ENCODE assay signal across 9 mouse cellular contexts in genomic region chr3:97157308-97157707, GRCm38 (mm10). TPM values are rescaled to one million over a fixed set of nuclear protein-coding genes. Genes with fewer than 3 reads are reported as not detected.
DNase-seq lines count a peak whose midpoint lies in the region; ATAC-seq and TF ChIP-seq lines count a peak whose summit lies in the region.
"Had no signal": no experiment of that assay in that cellular context is flagged by ENCODE, and none has a peak within 500 bp of the region (broad histone marks: within the 10 kb centered on the region; RNA-seq: fewer than 3 reads in every experiment).

No protein-coding gene starts in this region.

- H3K9me3 ChIP-seq in hindbrain, embryonic 10.5 days = no peaks in the 10 kb centered on the region
- no peaks in the 10 kb centered on the region for H3K9me3 ChIP-seq in hindbrain, embryonic 12.5 days (replicated peaks)
- H3K9me3 ChIP-seq in stomach, embryonic 14.5 days (ENCODE audit: control insufficient read depth, low read depth, low read length) = no peaks in the 10 kb centered on the region
- no peaks in the 10 kb centered on the region for H3K9me3 ChIP-seq in stomach, postnatal 0 days (ENCODE audit: control insufficient read depth, low read length)

- peak; percentile 43 for DNase-seq in cerebellum, adult 9-10 months
- no peak for DNase-seq in cerebellum, adult 2 months
- no peak for DNase-seq in hindbrain, embryonic 10.5 days (ENCODE audit: low spot score)
- DNase-seq in stomach, postnatal 0 days (ENCODE audit: low spot score) = no peak
- DNase-seq in embryo, embryonic 10.5 days (ENCODE audit: low spot score) = no peak
- DNase-seq in frontal cortex, postnatal 10 days (ENCODE audit: low spot score in 2 of 2) = no peak

- H3K27me3 ChIP-seq in cerebellum, adult 2 months (ENCODE audit: control insufficient read depth, insufficient read depth, low read length) = no peaks in the 10 kb centered on the region
- H3K27me3 ChIP-seq in hindbrain, embryonic 10.5 days (ENCODE audit: insufficient read depth, poor library complexity, severe bottlenecking) = no peaks in the 10 kb centered on the region
- H3K27me3 ChIP-seq in hindbrain, embryonic 12.5 days = no peaks in the 10 kb centered on the region
- H3K27me3 ChIP-seq in stomach, embryonic 14.5 days (ENCODE audit: control insufficient read depth, insufficient read depth, low read length) = no peaks in the 10 kb centered on the region
- no peaks in the 10 kb centered on the region for H3K27me3 ChIP-seq in stomach, postnatal 0 days (ENCODE audit: control insufficient read depth, insufficient read depth, low read length)

- no peak for TF ChIP-seq CTCF in cerebellum, adult 2 months (IDR thresholded peaks at IDR 0.05; ENCODE audit: borderline replicate concordance, insufficient read depth, low read depth, low read length)
- no peak for TF ChIP-seq CTCF in stomach, postnatal 0 days (IDR thresholded peaks at IDR 0.05; ENCODE audit: low read depth)

- H3K4me3 ChIP-seq in cerebellum, adult 2 months (replicated peaks; ENCODE audit: insufficient read depth, low read depth, low read length) = no peak overlapping the region
- H3K4me3 ChIP-seq in hindbrain, embryonic 10.5 days = peak overlapping the region; percentile 92
- no peak overlapping the region for H3K4me3 ChIP-seq in hindbrain, embryonic 12.5 days
- H3K4me3 ChIP-seq in stomach, embryonic 14.5 days (ENCODE audit: low read depth, low read length) = peak overlapping the region; percentile 82; the same call in 1 of the 2 replicates
- H3K4me3 ChIP-seq in stomach, postnatal 0 days (ENCODE audit: low read depth, low read length) = no peak overlapping the region

- TF ChIP-seq EP300 in stomach, postnatal 0 days (optimal IDR thresholded peaks at IDR 0.05) = no peak

- no peak overlapping the region for H3K27ac ChIP-seq in cerebellum, adult 2 months (ENCODE audit: insufficient read depth, low read length)
- no peak overlapping the region for H3K27ac ChIP-seq in hindbrain, embryonic 10.5 days
- H3K27ac ChIP-seq in hindbrain, embryonic 12.5 days = no peak overlapping the region
- H3K27ac ChIP-seq in stomach, embryonic 14.5 days (ENCODE audit: low read length) = no peak overlapping the region
- H3K27ac ChIP-seq in stomach, postnatal 0 days (replicated peaks) = no peak overlapping the region

- no peaks in the 10 kb centered on the region for H3K4me1 ChIP-seq in cerebellum, adult 2 months (ENCODE audit: control insufficient read depth, insufficient read depth, low read length)
- H3K4me1 ChIP-seq in hindbrain, embryonic 10.5 days (replicated peaks) = peaks cover 21% of the 10 kb centered on the region
- peaks cover 9% of the 10 kb centered on the region for H3K4me1 ChIP-seq in hindbrain, embryonic 12.5 days
- peaks cover 4% of the 10 kb centered on the region; the same call in 1 of the 2 replicates for H3K4me1 ChIP-seq in stomach, embryonic 14.5 days (ENCODE audit: control insufficient read depth, insufficient read depth, low read length)
- no peaks in the 10 kb centered on the region for H3K4me1 ChIP-seq in stomach, postnatal 0 days (replicated peaks; ENCODE audit: control insufficient read depth, insufficient read depth)

- no peaks in the 10 kb centered on the region for H3K36me3 ChIP-seq in hindbrain, embryonic 10.5 days
- no peaks in the 10 kb centered on the region for H3K36me3 ChIP-seq in hindbrain, embryonic 12.5 days
- H3K36me3 ChIP-seq in stomach, embryonic 14.5 days (ENCODE audit: control insufficient read depth, insufficient read depth, low read length) = no peaks in the 10 kb centered on the region
- no peaks in the 10 kb centered on the region for H3K36me3 ChIP-seq in stomach, postnatal 0 days (ENCODE audit: control insufficient read depth, insufficient read depth, low read length)

- no peak overlapping the region for H3K9ac ChIP-seq in hindbrain, embryonic 12.5 days
- no peak overlapping the region for H3K9ac ChIP-seq in stomach, embryonic 14.5 days (replicated peaks; ENCODE audit: low read depth, low read length)
- H3K9ac ChIP-seq in stomach, postnatal 0 days (ENCODE audit: low read length) = no peak overlapping the region

- WGBS in cerebellum, adult 2 months = 88% methylated on average over 1 of the region's 1 CpGs
- WGBS in hindbrain, embryonic 10.5 days = 81% methylated on average over 1 of the region's 1 CpGs
- WGBS in hindbrain, embryonic 12.5 days = 91% methylated on average over 1 of the region's 1 CpGs
- 89% methylated on average over 1 of the region's 1 CpGs for WGBS in stomach, embryonic 14.5 days
- WGBS in stomach, postnatal 0 days = 96% methylated on average over 1 of the region's 1 CpGs

- ATAC-seq in hindbrain, embryonic 12.5 days (ENCODE audit: low FRiP score) = no peak
- ATAC-seq in stomach, embryonic 14.5 days (ENCODE audit: insufficient number of reproducible peaks, insufficient read depth, low FRiP score, low read depth) = no peak
- ATAC-seq in stomach, postnatal 0 days (ENCODE audit: low FRiP score, low TSS enrichment) = no peak
- ATAC-seq: activated CD4-positive, CD25-positive, alpha-beta regulatory T cell, adult 4 months had no signal

- TF ChIP-seq POLR2A in cerebellum, adult 2 months (IDR thresholded peaks at IDR 0.05; ENCODE audit: borderline replicate concordance, insufficient read depth, low read length) = no peak

- H3K4me2 ChIP-seq in hindbrain, embryonic 12.5 days (replicated peaks) = no peak overlapping the region
- peak overlapping the region; percentile 65; the same call in 1 of the 2 replicates for H3K4me2 ChIP-seq in stomach, embryonic 14.5 days (replicated peaks; ENCODE audit: low read depth, low read length)
- no peak overlapping the region for H3K4me2 ChIP-seq in stomach, postnatal 0 days (replicated peaks; ENCODE audit: low read depth)

RNA-seq across cellular contexts. Expression of gene Acp6, which starts 1.3 kb away (rescaled TPM):
- polyA plus RNA-seq in cerebellum, adult 2 months (2012; rRNA removed) = 42.4 and 43.8 TPM in 2 replicates
- 26.4 and 31.2 TPM in 2 replicates for polyA plus RNA-seq in hindbrain, embryonic 10.5 days (2016; fragmentation: Nextera tagmentation; extraction: Ambion mirVana)
- 21.5 and 21.6 TPM in 2 replicates for polyA plus RNA-seq in hindbrain, embryonic 12.5 days (2016; fragmentation: Nextera tagmentation; extraction: Ambion mirVana)
- 48.4 and 51.9 TPM in 2 replicates for polyA plus RNA-seq in stomach, embryonic 14.5 days (2014; fragmentation: Nextera tagmentation; extraction: Ambion mirVana)
- polyA plus RNA-seq in stomach, postnatal 0 days (2015; fragmentation: Nextera tagmentation; extraction: Ambion mirVana) = 25.1 and 28.7 TPM in 2 replicates

Comparison
In these comparisons a context has a peak if more than half of its experiments do, and no peak if none do; other contexts are left out.
1. H3K4me3 ChIP-seq: peak in hindbrain, embryonic 10.5 days (single experiment) and stomach, embryonic 14.5 days (single experiment); none in cerebellum, adult 2 months (single experiment), hindbrain, embryonic 12.5 days (single experiment) and stomach, postnatal 0 days (single experiment).